Mouse (Mus musculus): ENCODE measurements around the gene Tlr7. TPM values are rescaled to one million over a fixed set of nuclear protein-coding genes. Genes with fewer than 3 reads are reported as not detected.
A peak's percentile ranks its signal among the peaks of the same experiment; 100 is the strongest.
"Not testable (repeated sequence)": the region's sequence is repeated elsewhere in the genome, so short reads cannot be mapped to it uniquely, and the experiment has no call there.

The Tlr7 gene
- total RNA-seq (2021): 1 to 10 TPM; 2.8 to 4.0 TPM
- long read RNA-seq, experiment 1: 0 reads
- long read RNA-seq, experiment 2, partial matches to known transcripts: 0 of 2 reads
- long read RNA-seq, experiment 2, other reads (novel, unspliced or antisense): 0 of 2 reads

GRCm38 (mm10) chrX:167330399-167330798 lies at the start of gene Tlr7:
Gene Tlr7, minus strand, starts transcription at chrX:167330558.
- no peak for DNase-seq (ENCODE audit: extremely low spot score in 1 of 2, low spot score in 2 of 2)
- Histone ChIP-seq H3K27ac (peak within 1 kb of the TSS; percentile 66), H3K4me3 (0 out of 2 replicates have a peak within 1 kb of the TSS, but pooled peaks have one; percentile 9)
- intact Hi-C loops (cut with DNase I): no loop called here
- TF ChIP-seq CTCF (IDR thresholded peaks at IDR 0.05): no peak

- DNase-seq (ENCODE audit: extremely low spot score in 1 of 2, low spot score in 2 of 2): no peak
- H3K27ac ChIP-seq: no peak overlapping the region
- TF ChIP-seq CTCF (IDR thresholded peaks at IDR 0.05): no peak
- H3K4me3 ChIP-seq: no peak overlapping the region
- intact Hi-C loops (cut with DNase I): no loop called here
Observed at GRCm38 (mm10) chrX:167380073-167380472, 49.7 kb upstream of the Tlr7 start.

GRCm38 (mm10) chrX:167361231-167361630 lies 30.9 kb upstream of the Tlr7 start:
- H3K27ac ChIP-seq; H3K4me3 ChIP-seq; intact Hi-C loops (cut with DNase I); DNase-seq (ENCODE audit: extremely low spot score in 1 of 2, low spot score in 2 of 2): not testable (repeated sequence)

GRCm38 (mm10) chrX:167359704-167360103 lies 29.3 kb upstream of the Tlr7 start:
- no peak for TF ChIP-seq CTCF (IDR thresholded peaks at IDR 0.05)
- no peak overlapping the region for H3K4me3 ChIP-seq
- intact Hi-C loops (cut with DNase I): no loop called here
- no peak overlapping the region for H3K27ac ChIP-seq
- DNase-seq (ENCODE audit: extremely low spot score in 1 of 2, low spot score in 2 of 2): no peak

- peak; percentile 28 for TF ChIP-seq CTCF (IDR thresholded peaks at IDR 0.05)
- H3K4me3 ChIP-seq: no peak overlapping the region
- intact Hi-C loops (cut with DNase I): loop anchor here (2.0 kb wide), 1 partner anchor 69 kb away; no protein-coding TSS in a partner anchor
- no peak for DNase-seq (ENCODE audit: extremely low spot score in 1 of 2, low spot score in 2 of 2)
- H3K27ac ChIP-seq: no peak overlapping the region
Observed at GRCm38 (mm10) chrX:167357415-167357814, 27.1 kb upstream of the Tlr7 start.

- intact Hi-C loops (cut with DNase I): loop anchor here (2.0 kb wide), 1 partner anchor 67 kb away; no protein-coding TSS in a partner anchor
- TF ChIP-seq CTCF (IDR thresholded peaks at IDR 0.05): no peak
- no peak for DNase-seq (ENCODE audit: extremely low spot score in 1 of 2, low spot score in 2 of 2)
- no peak overlapping the region for H3K4me3 ChIP-seq
- no peak overlapping the region for H3K27ac ChIP-seq
Observed at GRCm38 (mm10) chrX:167355965-167356364, 25.6 kb upstream of the Tlr7 start.

- intact Hi-C loops (cut with DNase I): no loop called here
- H3K4me3 ChIP-seq: no peak overlapping the region
- no peak overlapping the region for H3K27ac ChIP-seq
- TF ChIP-seq CTCF (IDR thresholded peaks at IDR 0.05): no peak
- no peak for DNase-seq (ENCODE audit: extremely low spot score in 1 of 2, low spot score in 2 of 2)
Observed at GRCm38 (mm10) chrX:167353617-167354016, 23.3 kb upstream of the Tlr7 start.

GRCm38 (mm10) chrX:167346440-167346839 lies 16.1 kb upstream of the Tlr7 start:
- H3K27ac ChIP-seq: no peak overlapping the region
- no peak overlapping the region for H3K4me3 ChIP-seq
- DNase-seq (ENCODE audit: extremely low spot score in 1 of 2, low spot score in 2 of 2): no peak
- intact Hi-C loops (cut with DNase I): no loop called here
- no peak for TF ChIP-seq CTCF (IDR thresholded peaks at IDR 0.05)

GRCm38 (mm10) chrX:167344356-167344755 lies 14.0 kb upstream of the Tlr7 start:
- no peak overlapping the region for H3K27ac ChIP-seq
- no peak for TF ChIP-seq CTCF (IDR thresholded peaks at IDR 0.05)
- no peak overlapping the region for H3K4me3 ChIP-seq
- no peak for DNase-seq (ENCODE audit: extremely low spot score in 1 of 2, low spot score in 2 of 2)
- intact Hi-C loops (cut with DNase I): no loop called here

- intact Hi-C loops (cut with DNase I): no loop called here
- TF ChIP-seq CTCF (IDR thresholded peaks at IDR 0.05): no peak
- Histone ChIP-seq H3K4me3 (no peak overlapping the region), H3K27ac (no peak overlapping the region)
- DNase-seq (ENCODE audit: extremely low spot score in 1 of 2, low spot score in 2 of 2): no peak
Observed at GRCm38 (mm10) chrX:167341811-167342210, 11.5 kb upstream of the Tlr7 start.

GRCm38 (mm10) chrX:167340190-167340589 lies 9.8 kb upstream of the Tlr7 start:
- intact Hi-C loops (cut with DNase I): no loop called here
- H3K4me3 ChIP-seq: no peak overlapping the region
- TF ChIP-seq CTCF (IDR thresholded peaks at IDR 0.05): no peak
- no peak overlapping the region for H3K27ac ChIP-seq
- no peak for DNase-seq (ENCODE audit: extremely low spot score in 1 of 2, low spot score in 2 of 2)

GRCm38 (mm10) chrX:167337990-167338389 lies 7.6 kb upstream of the Tlr7 start:
- Histone ChIP-seq H3K4me3 (no peak overlapping the region), H3K27ac (no peak overlapping the region)
- no peak for DNase-seq (ENCODE audit: extremely low spot score in 1 of 2, low spot score in 2 of 2)
- intact Hi-C loops (cut with DNase I): no loop called here
- no peak for TF ChIP-seq CTCF (IDR thresholded peaks at IDR 0.05)

- H3K27ac ChIP-seq: no peak overlapping the region
- no peak for DNase-seq (ENCODE audit: extremely low spot score in 1 of 2, low spot score in 2 of 2)
- no peak for TF ChIP-seq CTCF (IDR thresholded peaks at IDR 0.05)
- H3K4me3 ChIP-seq: no peak overlapping the region
- intact Hi-C loops (cut with DNase I): no loop called here
Observed at GRCm38 (mm10) chrX:167334571-167334970, 4.2 kb upstream of the Tlr7 start.

Measured in left cerebral cortex, adult 2 months (tissue).